In genomic region chr3:31603237-31603636, GRCm38 (mm10) we compare ENCODE assay signal across 8 mouse cellular contexts.
DNase-seq lines count a peak whose midpoint lies in the region; ATAC-seq lines count a peak whose summit lies in the region.

No protein-coding gene starts in this region.

- intact Hi-C loops in heart, postnatal 25 days (cut with DNase I) = loop anchor here (1.0 to 5.0 kb wide), 2 partner anchors 457 to 541 kb away; no protein-coding TSS in a partner anchor

- DNase-seq in cerebellum, adult 11 months = peak; percentile 51
- DNase-seq in adrenal gland, postnatal 10 days = peak; percentile 86
- DNase-seq in embryo, embryonic 9.5 days (ENCODE audit: extremely low spot score) = peak; percentile 66
- DNase-seq in heart, postnatal 25 days (ENCODE audit: low spot score) = peak; percentile 7
- peak; percentile 66 to 72 for DNase-seq in layer of hippocampus, postnatal 36 days
- DNase-seq in spleen, adult 18-20 months = peak; percentile 5 to 52

- no peak for ATAC-seq in cerebellum, adult (ENCODE audit: insufficient number of reproducible peaks, low FRiP score, low TSS enrichment)
- ATAC-seq in megakaryocyte-erythroid progenitor cell, adult 5-6 weeks (replicated peaks; ENCODE audit: low FRiP score, low TSS enrichment, poor library complexity, severe bottlenecking) = 0 out of 2 replicates have a peak, but pooled peaks have one; percentile 65

Comparison
In these comparisons a context has a peak if more than half of its experiments do, and no peak if none do; other contexts are left out.
1. DNase-seq: peak in every context shown above with its lines; median percentile 86 in adrenal gland, postnatal 10 days; 69 in layer of hippocampus, postnatal 36 days; 66 in embryo, embryonic 9.5 days; 51 in cerebellum, adult 11 months; 28 in spleen, adult 18-20 months; 7 in heart, postnatal 25 days.